Mouse (Mus musculus) spleen, adult 2 months (tissue): Measurements from ENCODE around the gene Kif21b.

ENCODE experiments used
- CTCF ChIP-seq: fragments of 200-500 bp; IDR thresholded peaks from 2 replicates; pipeline ENCODE4 v1.5.1; 2011; ENCODE audit warnings: mild to moderate bottlenecking, inconsistent platforms; ENCODE audit not compliant: insufficient read depth, insufficient read length, insufficient replicate concordance; ENCODE audit errors: extremely low read depth
- POLR2A ChIP-seq: fragments of 200-500 bp; IDR thresholded peaks from 2 replicates; pipeline ENCODE4 v1.6.1; 2011; ENCODE audit warnings: low read depth, low read length, inconsistent platforms

DNA sequence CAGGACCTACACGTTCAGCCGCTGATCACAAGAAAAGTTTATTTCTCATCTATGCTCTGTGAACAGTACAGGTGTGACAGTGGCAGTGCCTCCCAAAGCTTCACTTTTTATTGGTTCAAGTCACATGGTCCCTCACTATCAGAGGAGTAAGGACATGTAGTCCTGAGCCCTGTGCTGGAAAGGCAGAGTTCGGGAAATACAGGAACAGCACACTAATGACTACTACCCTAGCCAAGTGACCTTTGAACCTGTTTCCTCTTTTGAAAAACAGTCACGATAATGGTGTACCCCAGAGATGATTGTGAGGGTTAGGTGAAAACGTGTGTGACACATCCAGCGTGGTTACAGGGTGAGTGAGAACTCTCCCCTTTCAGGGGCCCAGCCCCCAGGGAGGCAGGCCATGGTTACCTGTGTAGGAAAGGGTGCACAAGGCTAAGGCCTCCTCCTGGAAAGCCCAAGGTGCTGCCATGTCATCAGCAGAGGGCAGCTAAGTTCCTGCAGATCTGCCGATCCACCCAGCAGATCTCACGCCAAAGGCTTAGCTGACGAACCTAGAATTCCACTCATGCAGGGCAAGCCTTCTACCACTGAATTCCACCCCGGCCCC is 4.9 kb upstream of the Kif21b start:
- no peak for TF ChIP-seq POLR2A
- no peak for TF ChIP-seq CTCF
